Mouse (Mus musculus) embryonic fibroblast, embryonic 13.5 days (primary cell): ENCODE measurements at regions not wholly inside any gene's neighbourhood (a gene's known extent, or its start where the extent isn't known, plus 50 kb on each side); places are given as distances from the start of the nearest gene placed in this dataset.

Experiments used
- H3K27ac ChIP-seq: 2 replicates; pipeline ENCODE4 v1.5.1; 2012; ENCODE audit warnings: low read length, control low read depth, inconsistent platforms; ENCODE audit not compliant: insufficient read depth
- H3K4me1 ChIP-seq: 2 replicates; pipeline ENCODE4 v1.6.1; 2011; ENCODE audit warnings: low read length; ENCODE audit not compliant: control insufficient read depth, insufficient read depth
- H3K4me3 ChIP-seq: 2 replicates; pipeline ENCODE4 v1.5.1; 2011; ENCODE audit warnings: mild to moderate bottlenecking, control low read depth, low read length; ENCODE audit not compliant: insufficient read depth
- CTCF ChIP-seq: IDR thresholded peaks from 2 replicates; pipeline ENCODE4 v1.5.1; 2011; ENCODE audit warnings: mild to moderate bottlenecking, control low read depth, low read length, moderate library complexity, borderline replicate concordance; ENCODE audit not compliant: insufficient read depth
- POLR2A ChIP-seq: IDR thresholded peaks from 2 replicates; pipeline ENCODE4 v1.6.1; 2011; ENCODE audit warnings: low read depth, mild to moderate bottlenecking, control low read depth, low read length, moderate library complexity

- Histone ChIP-seq H3K27ac (no peak overlapping the region), H3K4me1 (no peaks in the 10 kb centered on the region), H3K4me3 (no peak overlapping the region)
- no peak for TF ChIP-seq POLR2A
- no peak for TF ChIP-seq CTCF
Measured at GRCm38 (mm10) chr7:137888731-137889130, 451.3 kb downstream of the Glrx3 start.

GRCm38 (mm10) chr7:137906424-137907060 is 469.1 kb downstream of the Glrx3 start:
- TF ChIP-seq POLR2A = no peak
- no peak for TF ChIP-seq CTCF
- Histone ChIP-seq H3K4me3 (no peak overlapping the region), H3K27ac (no peak overlapping the region), H3K4me1 (no peaks in the 10 kb centered on the region)

- TF ChIP-seq POLR2A (no peak), CTCF (no peak)
- Histone ChIP-seq H3K4me1 (no peaks in the 10 kb centered on the region), H3K4me3 (no peak overlapping the region), H3K27ac (no peak overlapping the region)
Measured at GRCm38 (mm10) chr7:137909456-137909855, 472.0 kb downstream of the Glrx3 start.

GRCm38 (mm10) chr7:137913551-137914105 is 476.2 kb downstream of the Glrx3 start:
- H3K4me3 ChIP-seq = no peak overlapping the region
- TF ChIP-seq CTCF (no peak), POLR2A (no peak)
- H3K27ac ChIP-seq = no peak overlapping the region
- H3K4me1 ChIP-seq = no peaks in the 10 kb centered on the region

GRCm38 (mm10) chr7:137914506-137914905 is 477.1 kb downstream of the Glrx3 start:
- Histone ChIP-seq H3K4me1 (no peaks in the 10 kb centered on the region), H3K27ac (no peak overlapping the region), H3K4me3 (no peak overlapping the region)
- TF ChIP-seq POLR2A (no peak), CTCF (no peak)

- Histone ChIP-seq H3K27ac (no peak overlapping the region), H3K4me3 (no peak overlapping the region), H3K4me1 (no peaks in the 10 kb centered on the region)
- no peak for TF ChIP-seq POLR2A
- TF ChIP-seq CTCF = no peak
Measured at GRCm38 (mm10) chr7:137916351-137916750, 478.9 kb downstream of the Glrx3 start.

- Histone ChIP-seq H3K4me3 (no peak overlapping the region), H3K27ac (no peak overlapping the region), H3K4me1 (no peaks in the 10 kb centered on the region)
- no peak for TF ChIP-seq CTCF
- TF ChIP-seq POLR2A = no peak
Measured at GRCm38 (mm10) chr7:137924464-137925167, 472.9 kb downstream of the Tcerg1l start.

GRCm38 (mm10) chr7:137925656-137926055 is 471.9 kb downstream of the Tcerg1l start:
- TF ChIP-seq CTCF (no peak), POLR2A (no peak)
- Histone ChIP-seq H3K27ac (no peak overlapping the region), H3K4me1 (no peaks in the 10 kb centered on the region), H3K4me3 (no peak overlapping the region)

- TF ChIP-seq CTCF (no peak), POLR2A (no peak)
- H3K27ac ChIP-seq = no peak overlapping the region
- H3K4me1 ChIP-seq = no peaks in the 10 kb centered on the region
- H3K4me3 ChIP-seq = no peak overlapping the region
Measured at GRCm38 (mm10) chr7:137927371-137927770, 470.2 kb downstream of the Tcerg1l start.

GRCm38 (mm10) chr7:137930200-137930599 is 467.3 kb downstream of the Tcerg1l start:
- Histone ChIP-seq H3K27ac (no peak overlapping the region), H3K4me3 (no peak overlapping the region)
- no peak for TF ChIP-seq CTCF

More at GRCm38 (mm10) chr7:137930200-137930599, 467.3 kb downstream of the Tcerg1l start:
- no peaks in the 10 kb centered on the region for H3K4me1 ChIP-seq
